Mouse (Mus musculus) macrophage (primary cell): ENCODE data around the gene Fam221a. TPM values are rescaled to one million over a fixed set of nuclear protein-coding genes. Genes with fewer than 3 reads are reported as not detected.
"Not testable (repeated sequence)": the region's sequence is repeated elsewhere in the genome, so short reads cannot be mapped to it uniquely, and the experiment has no call there.

Source experiments
- H3K27ac ChIP-seq: fragments of 350-480 bp; formaldehyde crosslinking; 2 replicates; pipeline ENCODE4 v1.9.0; 2021
- H3K36me3 ChIP-seq: fragments of 350-480 bp; formaldehyde crosslinking; 2 replicates; pipeline ENCODE4 v1.9.0; 2021; ENCODE audit errors: inconsistent target
- H3K4me3 ChIP-seq: fragments of 350-480 bp; formaldehyde crosslinking; 2 replicates; pipeline ENCODE4 v1.9.0; 2021; ENCODE audit errors: inconsistent target
- H3K79me2 ChIP-seq: fragments of 350-480 bp; formaldehyde crosslinking; 2 replicates; pipeline ENCODE4 v1.9.0; 2021; ENCODE audit errors: inconsistent target
- WGBS: methylation state at CpG from one replicate; pipeline ENCODE4 v1.1.7; 2026; ENCODE audit warnings: inconsistent platforms; ENCODE audit not compliant: missing documents; 5-methylcytosine and 5-hydroxymethylcytosine counted together
- polyA plus RNA-seq: library from polyadenylated mRNA; stranded (reverse); fragments of 250-400 nt; gene quantifications from 3 replicates; pipeline ENCODE4 v1.2.4, GENCODE M21; 2018; ENCODE audit warnings: inconsistent platforms

The Fam221a gene
- polyA plus RNA-seq, 1 experiment from 2014 or later = 0.20 TPM

- Histone ChIP-seq H3K4me3 (no peak overlapping the region), H3K27ac (no peak overlapping the region), H3K79me2 (no peaks in the 10 kb centered on the region), H3K36me3 (no peaks in the 10 kb centered on the region)
- WGBS = 60% methylated on average over 14 of the region's 14 CpGs
Observed at GRCm38 (mm10) chr6:49343737-49344469, 23.6 kb upstream of the Fam221a start.

DNA sequence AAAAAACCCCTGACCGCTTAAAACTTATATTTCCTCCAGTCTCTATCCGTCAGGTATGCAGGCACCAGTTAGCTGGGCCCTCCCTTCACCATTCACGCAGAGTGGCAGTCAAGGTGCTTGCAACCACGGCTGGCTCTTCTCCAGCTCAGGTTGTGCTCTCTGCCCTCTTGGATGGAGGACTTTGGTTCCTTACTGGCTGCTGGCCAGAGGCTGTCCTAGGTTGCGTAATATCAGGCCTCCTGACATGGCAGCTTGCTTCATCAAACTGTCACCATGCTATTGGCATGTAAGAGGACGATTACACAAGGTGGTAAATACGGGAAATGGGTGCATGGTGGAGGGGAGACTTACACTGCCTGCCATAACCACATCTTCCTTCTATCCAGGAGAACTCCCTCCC is 17.7 kb upstream of the Fam221a start:
- no peak overlapping the region for H3K4me3 ChIP-seq
- WGBS = 51% methylated on average over 7 of the region's 7 CpGs
- no peaks in the 10 kb centered on the region for H3K79me2 ChIP-seq
- H3K27ac ChIP-seq = no peak overlapping the region
- H3K36me3 ChIP-seq = no peaks in the 10 kb centered on the region

DNA sequence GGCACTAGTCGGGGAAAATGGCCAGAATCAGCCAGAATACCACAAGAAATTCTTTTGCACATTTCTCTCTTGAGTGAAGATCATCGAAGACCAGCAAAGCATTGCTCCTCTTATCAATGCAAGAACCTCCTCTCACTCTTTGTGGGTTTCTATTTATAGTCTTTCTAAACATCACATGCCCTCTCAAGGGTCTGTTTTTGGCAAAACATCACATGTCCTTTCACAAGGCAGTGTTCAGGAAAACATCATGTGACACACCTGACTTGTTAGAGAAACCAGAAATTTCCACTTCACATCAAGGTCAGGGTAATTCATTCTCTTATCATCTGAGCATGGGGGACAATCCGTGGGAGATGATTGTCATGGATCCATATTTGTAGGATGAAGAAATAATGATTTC is 12.9 kb upstream of the Fam221a start:
- Histone ChIP-seq H3K4me3 (no peak overlapping the region), H3K27ac (no peak overlapping the region), H3K36me3 (no peaks in the 10 kb centered on the region), H3K79me2 (no peaks in the 10 kb centered on the region)
- 88% methylated on average over 2 of the region's 3 CpGs for WGBS

- no peak overlapping the region for H3K27ac ChIP-seq
- no peaks in the 10 kb centered on the region for H3K36me3 ChIP-seq
- 89% methylated on average over 4 of the region's 4 CpGs for WGBS
- no peak overlapping the region for H3K4me3 ChIP-seq
- H3K79me2 ChIP-seq = no peaks in the 10 kb centered on the region
Observed at GRCm38 (mm10) chr6:49355171-49355570, 12.4 kb upstream of the Fam221a start.

- Histone ChIP-seq H3K79me2 (no peaks in the 10 kb centered on the region), H3K4me3 (no peak overlapping the region), H3K36me3 (no peaks in the 10 kb centered on the region), H3K27ac (no peak overlapping the region)
Observed at GRCm38 (mm10) chr6:49360420-49360819, 7.1 kb upstream of the Fam221a start.

DNA sequence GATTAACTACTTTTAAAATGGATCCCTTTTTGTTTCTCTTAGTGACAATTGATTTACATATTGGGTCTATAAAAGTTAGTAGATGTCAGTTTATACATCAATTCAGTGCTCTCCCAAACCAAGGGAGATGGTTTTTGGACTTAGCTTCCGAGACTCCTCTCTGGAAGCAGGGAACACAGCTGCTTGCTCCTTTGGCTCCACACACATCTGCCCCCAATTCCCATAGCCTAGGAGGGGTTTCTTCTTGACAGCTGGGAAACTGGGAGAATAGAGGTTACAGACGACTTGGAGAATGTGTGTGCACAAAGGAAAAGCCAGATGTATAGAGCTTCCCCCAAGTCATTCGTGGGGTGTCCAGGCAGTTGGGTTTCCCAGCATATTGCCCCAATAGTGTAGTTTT is 673 bp downstream of the Fam221a start:
- WGBS = 65% methylated on average over 3 of the region's 3 CpGs
- peak overlapping the region; percentile 46 for H3K4me3 ChIP-seq

GRCm38 (mm10) chr6:49372705-49373104 is 5.2 kb downstream of the Fam221a start:
- Histone ChIP-seq H3K27ac (no peak overlapping the region), H3K36me3 (no peaks in the 10 kb centered on the region), H3K79me2 (no peaks in the 10 kb centered on the region), H3K4me3 (no peak overlapping the region)
- 86% methylated on average over 4 of the region's 4 CpGs for WGBS

More for the DNA sequence above, 673 bp downstream of the Fam221a start:
- Histone ChIP-seq H3K36me3 (no peaks in the 10 kb centered on the region), H3K79me2 (no peaks in the 10 kb centered on the region), H3K27ac (no peak overlapping the region)

DNA sequence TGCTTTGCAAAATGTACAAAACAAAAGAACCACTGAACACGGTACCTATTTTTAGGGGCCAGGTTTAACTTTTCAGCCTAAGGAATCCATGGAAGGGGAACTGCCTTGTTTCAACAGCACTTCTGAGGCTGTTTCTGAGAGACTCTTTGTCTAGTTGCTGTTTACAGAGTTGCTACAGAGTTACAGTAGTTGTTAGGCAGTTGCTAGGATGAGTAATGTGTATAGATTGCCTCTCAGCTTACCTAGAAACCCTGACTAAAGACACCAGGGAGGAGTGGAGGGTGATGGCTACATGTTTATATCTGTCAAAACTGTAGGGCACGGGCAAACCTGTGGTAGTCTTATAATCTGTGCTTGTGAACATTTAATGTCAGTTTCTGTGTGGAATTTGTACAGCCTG is 6.4 kb downstream of the Fam221a start:
- Histone ChIP-seq H3K36me3 (no peaks in the 10 kb centered on the region), H3K79me2 (no peaks in the 10 kb centered on the region), H3K4me3 (no peak overlapping the region), H3K27ac (no peak overlapping the region)
- WGBS = 96% methylated on average over 2 of the region's 2 CpGs

GRCm38 (mm10) chr6:49378328-49378727 is 10.8 kb downstream of the Fam221a start:
- H3K27ac ChIP-seq = no peak overlapping the region
- no peaks in the 10 kb centered on the region for H3K36me3 ChIP-seq
- 95% methylated on average over 12 of the region's 12 CpGs for WGBS
- no peak overlapping the region for H3K4me3 ChIP-seq
- no peaks in the 10 kb centered on the region for H3K79me2 ChIP-seq

GRCm38 (mm10) chr6:49394276-49394675 is 26.7 kb downstream of the Fam221a start:
- Histone ChIP-seq H3K36me3 (no peaks in the 10 kb centered on the region), H3K79me2 (no peaks in the 10 kb centered on the region), H3K4me3 (no peak overlapping the region), H3K27ac (no peak overlapping the region)
- WGBS = 100% methylated on average over 1 of the region's 1 CpGs

DNA sequence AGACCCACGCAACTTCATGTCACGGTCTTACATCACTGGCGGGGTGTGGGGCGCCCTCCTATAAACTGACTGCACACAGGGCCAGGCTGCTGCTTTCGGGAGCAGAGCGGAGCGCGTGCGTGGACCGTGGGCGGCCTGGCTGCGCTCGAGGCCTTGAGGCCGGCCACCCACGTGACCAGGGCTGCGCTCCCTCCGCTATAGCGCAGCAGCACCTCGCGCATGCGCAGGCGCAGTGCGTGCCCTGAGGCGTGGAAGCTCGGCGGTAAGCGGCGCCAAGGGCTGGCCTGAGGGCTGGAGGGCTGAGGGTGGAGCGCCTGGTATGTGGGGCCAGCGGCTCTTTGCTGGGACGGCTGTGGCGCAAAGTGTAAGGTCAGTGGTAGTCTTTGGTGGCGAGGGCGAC is 27.8 kb downstream of the Fam221a start, which contains the start of gene Stk31:
Gene Stk31 (plus strand): TSS at position 289 of the 400 bp plus-strand sequence.
- no peaks in the 10 kb centered on the region for H3K79me2 ChIP-seq
- H3K27ac ChIP-seq = no peak within 1 kb of the TSS
- 94% methylated on average over 31 of the region's 34 CpGs for WGBS
- no peak within 1 kb of the TSS for H3K4me3 ChIP-seq
- H3K36me3 ChIP-seq = no peaks in the 10 kb centered on the region

DNA sequence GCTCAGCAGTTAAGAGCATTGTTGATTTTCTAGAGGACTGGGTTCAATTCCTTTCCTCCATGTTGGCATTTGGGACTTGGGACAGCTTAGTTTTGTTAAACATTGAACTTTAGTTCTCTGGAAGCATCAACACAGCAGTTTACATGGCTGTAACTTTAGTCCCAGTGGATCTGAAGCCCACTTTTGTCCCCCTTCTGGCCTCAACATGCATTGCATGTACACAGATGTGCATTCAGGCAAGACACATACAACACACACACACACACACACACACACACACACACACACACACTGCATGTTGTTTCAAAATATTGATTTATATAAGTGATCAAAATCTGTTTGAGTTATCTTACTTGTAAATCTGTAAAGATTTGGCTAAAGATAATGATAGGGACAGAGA is 29.9 kb downstream of the Fam221a start:
- H3K4me3 ChIP-seq = no peak overlapping the region
- H3K36me3 ChIP-seq = no peaks in the 10 kb centered on the region
- H3K27ac ChIP-seq = no peak overlapping the region
- no peaks in the 10 kb centered on the region for H3K79me2 ChIP-seq

DNA sequence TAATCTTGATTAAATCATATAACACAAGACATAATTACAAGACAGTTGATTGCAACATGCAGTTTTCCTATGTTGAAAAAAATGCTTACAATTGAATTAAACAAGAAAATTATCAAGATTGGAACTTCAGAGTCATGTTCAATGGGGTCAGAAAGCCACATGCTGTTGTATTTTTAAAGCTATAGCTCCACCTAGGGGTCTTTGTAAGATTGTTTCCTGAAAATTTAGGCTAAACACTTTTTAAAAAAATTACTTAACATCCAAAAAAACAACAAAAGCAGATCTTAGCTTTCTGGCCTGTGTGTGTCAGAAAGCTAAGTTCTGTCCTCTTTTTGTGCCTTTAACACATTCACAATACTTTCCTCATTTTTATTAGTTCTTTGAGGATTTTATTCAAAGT is 30.8 kb downstream of the Fam221a start:
- no peak overlapping the region for H3K4me3 ChIP-seq
- H3K27ac ChIP-seq = no peak overlapping the region
- no peaks in the 10 kb centered on the region for H3K79me2 ChIP-seq
- H3K36me3 ChIP-seq = no peaks in the 10 kb centered on the region

- Histone ChIP-seq H3K79me2 (no peaks in the 10 kb centered on the region), H3K4me3 (no peak overlapping the region), H3K36me3 (no peaks in the 10 kb centered on the region), H3K27ac (no peak overlapping the region)
- WGBS = 94% methylated on average over 3 of the region's 3 CpGs
Observed at GRCm38 (mm10) chr6:49410830-49411229, 43.3 kb downstream of the Fam221a start.

- H3K79me2 ChIP-seq, H3K27ac ChIP-seq, H3K36me3 ChIP-seq, H3K4me3 ChIP-seq: not testable (repeated sequence)
- 94% methylated on average over 2 of the region's 2 CpGs for whole genome bisulfite sequencing
Observed at GRCm38 (mm10) chr6:49412967-49413366, 45.4 kb downstream of the Fam221a start.

DNA sequence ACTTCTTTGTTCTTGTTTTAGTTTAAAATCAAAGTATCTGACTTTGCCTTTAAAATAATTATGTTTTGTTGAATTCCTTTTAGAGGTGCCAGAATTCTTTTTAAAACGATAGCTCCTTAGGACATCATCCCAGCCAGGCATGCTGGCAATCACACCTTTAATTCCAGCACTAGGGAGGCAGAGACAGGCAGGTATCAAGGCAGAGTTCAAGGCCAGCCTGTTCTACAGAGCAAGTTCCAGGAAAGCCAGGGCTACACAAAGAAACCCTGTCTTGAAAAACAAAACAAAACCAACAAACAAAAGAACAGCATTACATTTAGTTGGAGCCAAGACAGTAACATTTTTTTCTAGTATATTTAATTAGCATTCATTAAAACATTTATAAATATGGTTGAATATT is 48.4 kb downstream of the Fam221a start:
- no peak overlapping the region for H3K27ac ChIP-seq
- H3K79me2 ChIP-seq = no peaks in the 10 kb centered on the region
- no peak overlapping the region for H3K4me3 ChIP-seq
- no peaks in the 10 kb centered on the region for H3K36me3 ChIP-seq
- WGBS = 91% methylated on average over 1 of the region's 1 CpGs
